Mouse (Mus musculus) stomach, postnatal 0 days (tissue): ENCODE measurements around the gene Abcb8.

Source experiments
- CTCF ChIP-seq: IDR thresholded peaks from 2 replicates; pipeline ENCODE4 v1.5.1; 2016; ENCODE audit warnings: antibody characterized with exemption, low read depth, mild to moderate bottlenecking, moderate library complexity
- EP300 ChIP-seq: optimal IDR thresholded peaks from 2 replicates; pipeline ENCODE3; 2016; ENCODE audit warnings: antibody characterized with exemption

GRCm38 (mm10) chr5:24369767-24370166 lies 23.7 kb upstream of the Abcb8 start:
- no peak for TF ChIP-seq CTCF
- no peak for TF ChIP-seq EP300
